In genomic region chr6:94464037-94464891, GRCm38 (mm10) we compare ENCODE assay signal across 8 mouse cellular contexts. TPM values are rescaled to one million over a fixed set of nuclear protein-coding genes. Genes with fewer than 3 reads are reported as not detected.
DNase-seq lines count a peak whose midpoint lies in the region; ATAC-seq and TF ChIP-seq lines count a peak whose summit lies in the region.

No protein-coding gene starts in this region.

- no peaks in the 10 kb centered on the region for H3K4me1 ChIP-seq in bone marrow, adult 2 months (ENCODE audit: control insufficient read depth, insufficient read depth, low read length)
- peaks cover 6% of the 10 kb centered on the region for H3K4me1 ChIP-seq in embryonic facial prominence, embryonic 15.5 days
- peaks cover 22% of the 10 kb centered on the region for H3K4me1 ChIP-seq in heart, embryonic 13.5 days
- H3K4me1 ChIP-seq in kidney, postnatal 0 days (replicated peaks; ENCODE audit: insufficient read depth, low read length): no peaks in the 10 kb centered on the region
- H3K4me1 ChIP-seq in limb, embryonic 14.5 days (ENCODE audit: control insufficient read depth, insufficient read depth, low read length): peaks cover 4% of the 10 kb centered on the region; the same call in 1 of the 2 replicates
- peaks cover 12% of the 10 kb centered on the region for H3K4me1 ChIP-seq in neural tube, embryonic 13.5 days (replicated peaks)

- no peak for ATAC-seq in embryonic facial prominence, embryonic 15.5 days (ENCODE audit: insufficient number of reproducible peaks, low FRiP score, low TSS enrichment, low read depth)
- no peak for ATAC-seq in heart, embryonic 13.5 days (ENCODE audit: extremely low read depth, insufficient number of reproducible peaks, low FRiP score, low TSS enrichment)
- no peak for ATAC-seq in kidney, postnatal 0 days (replicated peaks; ENCODE audit: low FRiP score, low read depth)
- ATAC-seq in limb, embryonic 14.5 days (ENCODE audit: low FRiP score, low read depth): peak; percentile 83
- ATAC-seq in neural tube, embryonic 13.5 days (ENCODE audit: low read depth): peak; percentile 93

- no peak overlapping the region for H3K4me3 ChIP-seq in bone marrow, adult 2 months (replicated peaks; ENCODE audit: control insufficient read depth, low read depth, low read length)
- H3K4me3 ChIP-seq in embryonic facial prominence, embryonic 15.5 days (replicated peaks): peak overlapping the region; percentile 16; the same call in 1 of the 2 replicates
- H3K4me3 ChIP-seq in heart, embryonic 13.5 days: peak overlapping the region; percentile 30
- no peak overlapping the region for H3K4me3 ChIP-seq in kidney, postnatal 0 days (replicated peaks; ENCODE audit: low read depth, low read length)
- 0 out of 2 replicates have a peak overlapping the region, but pooled peaks have one; percentile 7 for H3K4me3 ChIP-seq in limb, embryonic 14.5 days (replicated peaks; ENCODE audit: low read length)
- peak overlapping the region; percentile 21 for H3K4me3 ChIP-seq in neural tube, embryonic 13.5 days

- TF ChIP-seq CTCF in bone marrow, adult 2 months (IDR thresholded peaks at IDR 0.05; ENCODE audit: control insufficient read depth, insufficient read depth, low read length): peak; percentile 27; the same call in 1 of the 2 replicates
- TF ChIP-seq CTCF in kidney, postnatal 0 days (IDR thresholded peaks at IDR 0.05; ENCODE audit: low read depth): peak; percentile 91

- DNase-seq in B cell, adult 2 months: peak; percentile 4 to 6
- peak; percentile 91 for DNase-seq in kidney, postnatal 0 days (ENCODE audit: low spot score)
- peak; percentile 59 for DNase-seq in limb, embryonic 14.5 days (ENCODE audit: low spot score)
- no peak for DNase-seq in natural killer cell, adult 2 months (ENCODE audit: low spot score in 2 of 2)

- no peaks in the 10 kb centered on the region for H3K9me3 ChIP-seq in embryonic facial prominence, embryonic 15.5 days (replicated peaks)
- no peaks in the 10 kb centered on the region for H3K9me3 ChIP-seq in heart, embryonic 13.5 days
- H3K9me3 ChIP-seq in kidney, postnatal 0 days (replicated peaks; ENCODE audit: low read length): no peaks in the 10 kb centered on the region
- H3K9me3 ChIP-seq in limb, embryonic 14.5 days (ENCODE audit: control insufficient read depth, low read length): no peaks in the 10 kb centered on the region
- no peaks in the 10 kb centered on the region for H3K9me3 ChIP-seq in neural tube, embryonic 13.5 days

- H3K9ac ChIP-seq in embryonic facial prominence, embryonic 15.5 days: no peak overlapping the region
- peak overlapping the region; percentile 38; the same call in 1 of the 2 replicates for H3K9ac ChIP-seq in heart, embryonic 13.5 days
- H3K9ac ChIP-seq in kidney, postnatal 0 days (ENCODE audit: low read depth, low read length): no peak overlapping the region
- no peak overlapping the region for H3K9ac ChIP-seq in limb, embryonic 14.5 days (ENCODE audit: low read depth, low read length, severe bottlenecking)
- peak overlapping the region; percentile 49; the same call in 1 of the 2 replicates for H3K9ac ChIP-seq in neural tube, embryonic 13.5 days

- H3K27me3 ChIP-seq in embryonic facial prominence, embryonic 15.5 days: no peaks in the 10 kb centered on the region
- H3K27me3 ChIP-seq in heart, embryonic 13.5 days (replicated peaks): no peaks in the 10 kb centered on the region
- H3K27me3 ChIP-seq in kidney, postnatal 0 days (ENCODE audit: insufficient read depth, low read length): no peaks in the 10 kb centered on the region
- no peaks in the 10 kb centered on the region for H3K27me3 ChIP-seq in limb, embryonic 14.5 days (ENCODE audit: control insufficient read depth, insufficient read depth, low read length)
- no peaks in the 10 kb centered on the region; the same call in 1 of the 2 replicates for H3K27me3 ChIP-seq in neural tube, embryonic 13.5 days

- no peaks in the 10 kb centered on the region for H3K36me3 ChIP-seq in embryonic facial prominence, embryonic 15.5 days
- no peaks in the 10 kb centered on the region for H3K36me3 ChIP-seq in heart, embryonic 13.5 days
- no peaks in the 10 kb centered on the region for H3K36me3 ChIP-seq in kidney, postnatal 0 days (ENCODE audit: insufficient read depth, low read length)
- no peaks in the 10 kb centered on the region for H3K36me3 ChIP-seq in limb, embryonic 14.5 days (ENCODE audit: control insufficient read depth, insufficient read depth, low read length)
- no peaks in the 10 kb centered on the region for H3K36me3 ChIP-seq in neural tube, embryonic 13.5 days

- no peak overlapping the region for H3K27ac ChIP-seq in bone marrow, adult 2 months (ENCODE audit: control insufficient read depth, insufficient read depth, low read depth, low read length, poor library complexity)
- no peak overlapping the region for H3K27ac ChIP-seq in embryonic facial prominence, embryonic 15.5 days (replicated peaks)
- no peak overlapping the region for H3K27ac ChIP-seq in heart, embryonic 13.5 days (replicated peaks)
- H3K27ac ChIP-seq in kidney, postnatal 0 days: no peak overlapping the region
- no peak overlapping the region for H3K27ac ChIP-seq in limb, embryonic 14.5 days (replicated peaks; ENCODE audit: low read depth, low read length)
- 0 out of 2 replicates have a peak overlapping the region, but pooled peaks have one; percentile 1 for H3K27ac ChIP-seq in neural tube, embryonic 13.5 days (replicated peaks)

- peak overlapping the region; percentile 48 for H3K4me2 ChIP-seq in embryonic facial prominence, embryonic 15.5 days (replicated peaks)
- H3K4me2 ChIP-seq in heart, embryonic 13.5 days: peak overlapping the region; percentile 63
- peak overlapping the region; percentile 35 for H3K4me2 ChIP-seq in kidney, postnatal 0 days (ENCODE audit: low read length)
- peak overlapping the region; percentile 34; the same call in 1 of the 2 replicates for H3K4me2 ChIP-seq in limb, embryonic 14.5 days (replicated peaks; ENCODE audit: low read depth, low read length, severe bottlenecking)
- H3K4me2 ChIP-seq in neural tube, embryonic 13.5 days: peak overlapping the region; percentile 50

- 27% methylated on average over 12 of the region's 12 CpGs for WGBS in bone marrow, adult 2 months
- 15% methylated on average over 12 of the region's 12 CpGs for WGBS in embryonic facial prominence, embryonic 15.5 days
- WGBS in heart, embryonic 13.5 days: 19% methylated on average over 12 of the region's 12 CpGs
- 20% methylated on average over 12 of the region's 12 CpGs for WGBS in kidney, postnatal 0 days
- WGBS in limb, embryonic 14.5 days: 23% methylated on average over 12 of the region's 12 CpGs
- WGBS in neural tube, embryonic 13.5 days: 12% methylated on average over 12 of the region's 12 CpGs

- TF ChIP-seq POLR2A in bone marrow, adult 2 months (IDR thresholded peaks at IDR 0.05; ENCODE audit: borderline replicate concordance, control insufficient read depth, low read depth, low read length): no peak
- no peak for TF ChIP-seq POLR2A in limb, embryonic 14.5 days (IDR thresholded peaks at IDR 0.05; ENCODE audit: borderline replicate concordance, extremely low read depth, insufficient read depth, insufficient read length)

RNA-seq across cellular contexts. Expression of gene Slc25a26, which starts 35.9 kb away (rescaled TPM):
- 1.4 and 3.0 TPM in 2 replicates for polyA plus RNA-seq in bone marrow, adult 2 months (2011; ENCODE audit: insufficient read depth, insufficient read length, low replicate concordance, missing spikeins)
- 8.1 and 8.5 TPM in 2 replicates for polyA plus RNA-seq in embryonic facial prominence, embryonic 15.5 days (2015; fragmentation: Nextera tagmentation; extraction: Ambion mirVana)
- polyA plus RNA-seq in heart, embryonic 13.5 days (2015; fragmentation: Nextera tagmentation; extraction: Ambion mirVana): 12.9 and 13.0 TPM in 2 replicates
- 11.3 and 12.5 TPM in 2 replicates for polyA plus RNA-seq in kidney, postnatal 0 days (2015; fragmentation: Nextera tagmentation; extraction: Ambion mirVana)
- polyA plus RNA-seq in limb, embryonic 14.5 days (2012; rRNA removed): 9.3 and 9.5 TPM in 2 replicates
- polyA plus RNA-seq in limb, embryonic 14.5 days (2014; fragmentation: Nextera tagmentation; extraction: Ambion mirVana): 7.1 and 8.6 TPM in 2 replicates
- 8.1 and 8.7 TPM in 2 replicates for polyA plus RNA-seq in neural tube, embryonic 13.5 days (2015; fragmentation: Nextera tagmentation; extraction: Ambion mirVana)

Comparison
In these comparisons a context has a peak if more than half of its experiments do, and no peak if none do; other contexts are left out.
1. DNase-seq: peak in B cell, adult 2 months (2 of 2), kidney, postnatal 0 days (single experiment) and limb, embryonic 14.5 days (single experiment); none in natural killer cell, adult 2 months (0 of 2).
2. H3K4me3 ChIP-seq: peak in embryonic facial prominence, embryonic 15.5 days (single experiment), heart, embryonic 13.5 days (single experiment), limb, embryonic 14.5 days (single experiment) and neural tube, embryonic 13.5 days (single experiment); none in bone marrow, adult 2 months (single experiment) and kidney, postnatal 0 days (single experiment).
3. ATAC-seq: peak in limb, embryonic 14.5 days (single experiment) and neural tube, embryonic 13.5 days (single experiment); none in embryonic facial prominence, embryonic 15.5 days (single experiment), heart, embryonic 13.5 days (single experiment) and kidney, postnatal 0 days (single experiment).
4. H3K9ac ChIP-seq: peak in heart, embryonic 13.5 days (single experiment) and neural tube, embryonic 13.5 days (single experiment); none in embryonic facial prominence, embryonic 15.5 days (single experiment), kidney, postnatal 0 days (single experiment) and limb, embryonic 14.5 days (single experiment).
5. Peak in every context shown above with its lines, with median percentiles within 50 percentile points of each other: H3K4me2 ChIP-seq.